Comparison of ENCODE assay signal across 21 mouse cellular contexts in the genomic region with DNA sequence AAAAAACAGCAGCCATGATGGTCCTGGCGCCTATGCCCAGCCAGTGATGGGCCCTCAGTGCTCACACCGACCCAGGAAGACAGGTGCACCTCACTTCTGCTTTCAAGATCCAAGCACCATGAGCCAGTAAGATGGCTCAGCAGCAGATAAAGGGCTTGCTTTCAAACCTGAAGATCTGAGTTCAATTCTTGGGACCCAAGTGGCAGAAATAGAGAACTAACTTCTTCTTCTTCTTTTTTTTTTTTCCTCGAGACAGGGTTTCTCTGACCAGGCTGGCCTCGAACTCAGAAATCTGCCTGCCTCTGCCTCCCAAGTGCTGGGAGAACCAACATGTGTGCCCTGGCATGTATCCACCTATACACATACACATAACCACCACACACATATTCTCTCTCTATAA. TPM values are rescaled to one million over a fixed set of nuclear protein-coding genes. Genes with fewer than 3 reads are reported as not detected.
DNase-seq lines count a peak whose midpoint lies in the region; TF ChIP-seq lines count a peak whose summit lies in the region.
"Had no signal": no experiment of that assay in that cellular context is flagged by ENCODE, and none has a peak within 500 bp of the region (broad histone marks: within the 10 kb centered on the region; RNA-seq: fewer than 3 reads in every experiment).

No protein-coding gene starts in this region.

- no peak for TF ChIP-seq EP300 in MEL (IDR thresholded peaks at IDR 0.05; ENCODE audit: low read depth in 1 of 2, low read length in 2 of 2)

- peaks cover 4 to 14% of the 10 kb centered on the region in 2 experiments for H3K4me1 ChIP-seq in MEL (ENCODE audit: control insufficient read depth in 1 of 2, insufficient read depth in 2 of 2, low read length in 2 of 2)
- H3K4me1 ChIP-seq: embryonic facial prominence, embryonic 12.5 days had no signal

- no peak for TF ChIP-seq CTCF in MEL (IDR thresholded peaks at IDR 0.05 in 2 of 3, conservative IDR thresholded peaks at IDR 0.05 in 1 of 3; ENCODE audit: control insufficient read depth in 1 of 3, insufficient read depth in 1 of 3, low read depth in 2 of 3, low read length in 3 of 3, poor library complexity in 1 of 3, severe bottlenecking in 1 of 3)

- DNase-seq in A20 (ENCODE audit: low read depth, low spot score): peak; percentile 84
- peak; percentile 81 for DNase-seq in MEL (ENCODE audit: low read depth, low spot score)
- peak; percentile 0 for DNase-seq in NIH3T3 (ENCODE audit: low read depth)
- no peak for DNase-seq in heart, postnatal 4 days
- no peak for DNase-seq in frontal cortex, postnatal 14 days (ENCODE audit: low spot score in 2 of 2)
- DNase-seq in thymus, adult 18-20 months: no peak
- DNase-seq: adrenal gland, adult 2 months; adrenal gland, postnatal 10 days; adrenal gland, postnatal 25 days; cerebellum, adult 11-12 months; cerebellum, adult 2 months; cerebellum, adult 9-10 months; cerebellum, postnatal 10 days; cerebellum, postnatal 25 days; forebrain, postnatal 0 days had no signal

- no peak overlapping the region for H3K27ac ChIP-seq in MEL (ENCODE audit: control insufficient read depth, low read depth, low read length)
- H3K27ac ChIP-seq: embryonic facial prominence, embryonic 10.5 days; embryonic facial prominence, embryonic 12.5 days; forebrain, embryonic 13.5 days; forebrain, embryonic 15.5 days had no signal

- TF ChIP-seq RAD21 in MEL (IDR thresholded peaks at IDR 0.05; ENCODE audit: low read depth, low read length): no peak

- peaks cover 0 to 7% of the 10 kb centered on the region in 2 experiments; a peak in 2 of 4 replicates for H3K36me3 ChIP-seq in MEL (ENCODE audit: control insufficient read depth in 1 of 2, insufficient read depth in 2 of 2, low read length in 2 of 2)
- H3K36me3 ChIP-seq: embryonic facial prominence, embryonic 12.5 days; G1E had no signal

- H3K9me3 ChIP-seq in MEL (replicated peaks; ENCODE audit: insufficient read depth, low read length): no peaks in the 10 kb centered on the region
- H3K9me3 ChIP-seq: embryonic facial prominence, embryonic 10.5 days; embryonic facial prominence, embryonic 12.5 days; forebrain, embryonic 13.5 days; forebrain, embryonic 15.5 days; G1E had no signal

- H3K4me3 ChIP-seq in MEL (ENCODE audit: control insufficient read depth in 1 of 2, insufficient read depth in 1 of 2, low read depth in 2 of 2, low read length in 2 of 2): no peak overlapping the region
- H3K4me3 ChIP-seq: embryonic facial prominence, embryonic 10.5 days; embryonic facial prominence, embryonic 12.5 days; forebrain, embryonic 13.5 days; forebrain, embryonic 15.5 days had no signal

- no peak overlapping the region for H3K9ac ChIP-seq in MEL (ENCODE audit: control insufficient read depth, low read depth, low read length, poor library complexity, severe bottlenecking)
- H3K9ac ChIP-seq: embryonic facial prominence, embryonic 12.5 days; forebrain, embryonic 13.5 days; forebrain, embryonic 15.5 days; forebrain, postnatal 0 days had no signal

- TF ChIP-seq POLR2A in MEL (IDR thresholded peaks at IDR 0.05; ENCODE audit: control insufficient read depth in 1 of 2, insufficient read depth in 1 of 2, low read depth in 1 of 2, low read length in 2 of 2, poor library complexity in 1 of 2): no peak

- H3K79me2 ChIP-seq in MEL (ENCODE audit: control insufficient read depth, insufficient read depth, low read length, poor library complexity): no peaks in the 10 kb centered on the region

- H3K27me3 ChIP-seq in MEL (ENCODE audit: control insufficient read depth in 1 of 2, insufficient read depth in 2 of 2, low read length in 2 of 2): no peaks in the 10 kb centered on the region
- H3K27me3 ChIP-seq: embryonic facial prominence, embryonic 12.5 days; forebrain, embryonic 13.5 days; forebrain, embryonic 15.5 days; Patski had no signal

TF ChIP-seq in MEL, 35 proteins besides CTCF, POLR2A, EP300 and RAD21:
- TF ChIP-seq TCF12 (IDR thresholded peaks at IDR 0.05; ENCODE audit: low read depth, low read length): 0 out of 2 replicates have a peak, but pooled peaks have one; percentile 6
- TF ChIP-seq ZKSCAN1 (IDR thresholded peaks at IDR 0.05; ENCODE audit: low read depth, low read length): no peak
- 0 out of 2 replicates have a peak, but pooled peaks have one; percentile 51 for TF ChIP-seq TBP (IDR thresholded peaks at IDR 0.05; ENCODE audit: low read depth, low read length)
- no peak for TF ChIP-seq ELF1 (IDR thresholded peaks at IDR 0.05; ENCODE audit: low read depth, low read length)
- no peak for TF ChIP-seq MYC (IDR thresholded peaks at IDR 0.05; ENCODE audit: low read depth, low read length)
- no peak for TF ChIP-seq GATA1 (IDR thresholded peaks at IDR 0.05; ENCODE audit: low read depth, low read length)
- no peak for TF ChIP-seq MAFK (IDR thresholded peaks at IDR 0.05; ENCODE audit: borderline replicate concordance, low read depth, low read length)
- TF ChIP-seq ZNF384 (IDR thresholded peaks at IDR 0.05; ENCODE audit: low read depth, low read length): peak; percentile 87
- TF ChIP-seq ETS1 (IDR thresholded peaks at IDR 0.05; ENCODE audit: low read depth, low read length): no peak
- TF ChIP-seq E2F4 (IDR thresholded peaks at IDR 0.05; ENCODE audit: borderline replicate concordance, low read depth, low read length): no peak
- TF ChIP-seq SIN3A (IDR thresholded peaks at IDR 0.05; ENCODE audit: low read length): peak; percentile 20; the same call in 1 of the 2 replicates

RNA-seq across cellular contexts. Expression of a gene that starts 3.6 kb away (rescaled TPM):
- total RNA-seq in MEL (2012; rRNA removed): 23.8 and 26.0 TPM in 2 replicates
- 10 to 100 TPM in 1 of 2 experiments, not detected in 1; 34.0 TPM for polyA plus RNA-seq in MEL (2012; ENCODE audit: insufficient read depth in 1 of 2, insufficient read length in 2 of 2, low read depth in 1 of 2, low replicate concordance in 2 of 2, missing spikeins in 1 of 2)
- 10 to 100 TPM; 65.4 to 68.0 TPM for total RNA-seq in heart, postnatal 4 days (2021)

RNA-seq across cellular contexts. Expression of a gene that starts 8.5 kb away (rescaled TPM):
- total RNA-seq in MEL (2012; rRNA removed): 0.69 TPM in 2 replicates
- polyA plus RNA-seq in MEL (2012; ENCODE audit: insufficient read depth in 1 of 2, insufficient read length in 2 of 2, low read depth in 1 of 2, low replicate concordance in 2 of 2, missing spikeins in 1 of 2): 1 to 10 TPM in 1 of 2 experiments, not detected in 1; 1.4 TPM
- 1 to 10 TPM; 1.8 to 2.5 TPM for total RNA-seq in heart, postnatal 4 days (2021)

RNA-seq across cellular contexts. Expression of a gene that starts 12.8 kb away (rescaled TPM):
- total RNA-seq in MEL (2012; rRNA removed): 0.31 and 0.36 TPM in 2 replicates
- under 1 TPM in 1 of 2 experiments, not detected in 1; 0.45 TPM for polyA plus RNA-seq in MEL (2012; ENCODE audit: insufficient read depth in 1 of 2, insufficient read length in 2 of 2, low read depth in 1 of 2, low replicate concordance in 2 of 2, missing spikeins in 1 of 2)
- total RNA-seq in heart, postnatal 4 days (2021): not detected
- total RNA-seq: adrenal gland, adult 2 months; adrenal gland, postnatal 10 days; adrenal gland, postnatal 25 days had no signal
- polyA plus RNA-seq: adrenal gland, adult 2 months; embryonic facial prominence, embryonic 10.5 days had no signal

RNA-seq across cellular contexts. Expression of a gene that starts 46.2 kb away (rescaled TPM):
- 107 TPM in 2 replicates for total RNA-seq in MEL (2012; rRNA removed)
- 100 to 1,000 TPM in 1 of 2 experiments, not detected in 1; 327 TPM for polyA plus RNA-seq in MEL (2012; ENCODE audit: insufficient read depth in 1 of 2, insufficient read length in 2 of 2, low read depth in 1 of 2, low replicate concordance in 2 of 2, missing spikeins in 1 of 2)
- total RNA-seq in heart, postnatal 4 days (2021): 100 to 1,000 TPM; 174 to 178 TPM

RNA-seq across cellular contexts. Expression of a gene that starts 58.0 kb away (rescaled TPM):
- total RNA-seq in MEL (2012; rRNA removed): 27.5 and 31.0 TPM in 2 replicates
- polyA plus RNA-seq in MEL (2012; ENCODE audit: insufficient read depth in 1 of 2, insufficient read length in 2 of 2, low read depth in 1 of 2, low replicate concordance in 2 of 2, missing spikeins in 1 of 2): 10 to 100 TPM in 1 of 2 experiments, not detected in 1; 68.4 TPM
- total RNA-seq in heart, postnatal 4 days (2021): 10 to 100 TPM; 56.2 to 56.3 TPM

Comparison
In these comparisons a context has a peak if more than half of its experiments do, and no peak if none do; other contexts are left out.
1. DNase-seq: peak in A20 (single experiment), MEL (single experiment) and NIH3T3 (single experiment); none in heart, postnatal 4 days (single experiment), frontal cortex, postnatal 14 days (0 of 2) and thymus, adult 18-20 months (0 of 2).